Mouse (Mus musculus) spleen, postnatal 36 days (tissue): Measurements from ENCODE around the gene Stoml1.

Experiments used
- DNase-seq, 2 experiments: peaks; one replicate each; pipeline ENCODE4 v3.0.0; 2022; ENCODE audit warnings: low spot score in 2 of 2, mixed read lengths in 1 of 2

Stoml1 gene

GRCm38 (mm10) chr9:58303115-58303514 is 50.2 kb downstream of the Stoml1 start:
- no peak for DNase-seq

GRCm38 (mm10) chr9:58303599-58304271 is 50.8 kb downstream of the Stoml1 start:
- DNase-seq, result no peak

GRCm38 (mm10) chr9:58305686-58306085 is 52.7 kb downstream of the Stoml1 start:
- no peak for DNase-seq

DNA sequence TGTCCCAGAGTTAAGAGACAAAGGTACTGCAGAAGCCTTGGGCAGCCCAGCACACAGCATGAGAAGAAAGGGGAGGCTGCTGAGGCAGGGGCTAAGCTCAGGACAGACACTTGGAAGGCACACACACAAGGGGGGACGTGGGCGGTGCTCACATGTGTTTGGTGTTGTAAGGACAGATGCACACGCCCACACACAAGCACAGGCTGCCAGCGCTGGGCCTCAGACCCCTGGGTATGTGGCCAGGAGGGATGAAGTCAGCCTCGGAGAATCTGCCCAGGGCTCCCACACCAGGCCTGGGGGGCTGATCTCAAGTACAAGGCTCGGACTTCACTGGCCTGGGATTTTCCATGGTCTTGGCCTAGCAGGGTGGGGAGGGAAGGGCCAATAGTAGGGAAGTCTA is 55.4 kb downstream of the Stoml1 start:
- no peak for DNase-seq

GRCm38 (mm10) chr9:58310043-58310660 is 57.2 kb downstream of the Stoml1 start:
- DNase-seq, result no peak

- no peak for DNase-seq
Observed at GRCm38 (mm10) chr9:58311191-58311910, 58.4 kb downstream of the Stoml1 start.
